Mouse (Mus musculus) CH12.LX (cell line): ENCODE measurements around the gene Creg1.

ENCODE experiments used
- CHD1 ChIP-seq: IDR thresholded peaks from 2 replicates; pipeline ENCODE4 v1.6.1; 2012; ENCODE audit warnings: low read depth, low read length, improper control_type of control experiment, inconsistent platforms
- CTCF ChIP-seq, 2 experiments: IDR thresholded peaks in 1 of 2; conservative IDR thresholded peaks in 1 of 2; 2 replicates each; pipeline ENCODE4 v1.5.1; 2011 to 2012; ENCODE audit warnings: low read depth in 2 of 2, low read length in 2 of 2, improper control_type of control experiment in 1 of 2, inconsistent platforms in 1 of 2, mild to moderate bottlenecking in 1 of 2, moderate library complexity in 1 of 2
- EP300 ChIP-seq: IDR thresholded peaks from 2 replicates; pipeline ENCODE4 v1.6.1; 2011; ENCODE audit warnings: low read length, improper control_type of control experiment
- ETS1 ChIP-seq: conservative IDR thresholded peaks from 2 replicates; pipeline ENCODE4 v1.6.1; 2012; ENCODE audit warnings: low read depth, mild to moderate bottlenecking, inconsistent platforms, low read length, improper control_type of control experiment, moderate library complexity
- HCFC1 ChIP-seq: IDR thresholded peaks from 2 replicates; pipeline ENCODE4 v1.6.1; 2012; ENCODE audit warnings: low read depth, mild to moderate bottlenecking, inconsistent platforms, low read length, improper control_type of control experiment
- IRF4 ChIP-seq: IDR thresholded peaks from 2 replicates; pipeline ENCODE4 v1.6.1; 2014; ENCODE audit warnings: low read depth, mild to moderate bottlenecking, inconsistent platforms, low read length, improper control_type of control experiment
- NRF1 ChIP-seq: IDR thresholded peaks from 2 replicates; pipeline ENCODE4 v1.6.1; 2014; ENCODE audit warnings: low read depth, mild to moderate bottlenecking, inconsistent platforms, low read length, improper control_type of control experiment, moderate library complexity
- POLR2A ChIP-seq: IDR thresholded peaks from 2 replicates; pipeline ENCODE4 v1.6.1; 2011; ENCODE audit warnings: low read depth, mild to moderate bottlenecking, improper control_type of control experiment, low read length
- TCF12 ChIP-seq: IDR thresholded peaks from 2 replicates; pipeline ENCODE4 v1.6.1; 2014; ENCODE audit warnings: low read depth, mild to moderate bottlenecking, inconsistent platforms, low read length, improper control_type of control experiment
- USF1 ChIP-seq: IDR thresholded peaks from 2 replicates; pipeline ENCODE4 v1.6.1; 2014; ENCODE audit warnings: low read depth, mild to moderate bottlenecking, inconsistent platforms, low read length, improper control_type of control experiment

DNA sequence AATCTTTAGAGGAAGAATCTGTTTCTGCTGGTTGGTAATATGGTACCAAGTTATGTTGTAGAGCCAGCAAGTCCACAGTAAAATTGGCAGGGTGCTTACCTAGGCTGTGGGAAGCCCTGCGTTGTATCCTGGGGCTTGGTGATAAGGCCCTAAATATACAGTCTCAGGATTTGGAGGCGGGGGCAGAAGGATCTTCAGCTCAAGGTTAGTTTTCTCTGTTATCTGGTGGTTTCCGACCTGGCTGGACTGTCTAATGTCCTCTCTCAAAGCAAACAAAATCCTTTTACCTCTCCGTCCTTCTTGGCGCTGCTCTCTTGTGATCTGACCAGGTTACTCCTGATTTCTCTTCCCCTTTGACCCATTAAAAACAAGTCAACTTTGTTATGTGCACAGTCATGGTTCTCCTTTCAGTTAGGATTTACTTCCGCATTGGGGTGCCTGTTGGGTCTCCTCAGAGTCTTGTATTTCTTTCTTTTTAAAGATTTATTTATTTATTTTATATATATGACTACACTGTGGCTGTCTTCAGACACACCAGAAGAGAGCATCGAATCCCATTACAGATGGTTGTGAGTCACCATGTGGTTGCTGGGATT, 2.8 kb downstream of the Creg1 start:
- no peak for TF ChIP-seq IRF4
- no peak for TF ChIP-seq POLR2A
- no peak for TF ChIP-seq EP300
- no peak for TF ChIP-seq ETS1
- TF ChIP-seq CHD1, result no peak
- no peak for TF ChIP-seq CTCF (conservative IDR thresholded peaks at IDR 0.05 in 1 of 2, IDR thresholded peaks at IDR 0.05 in 1 of 2; ENCODE audit: low read depth in 2 of 2, low read length in 2 of 2)
- no peak for TF ChIP-seq HCFC1
- TF ChIP-seq USF1, result no peak
- no peak for TF ChIP-seq TCF12
- no peak for TF ChIP-seq NRF1
